Mouse (Mus musculus): Measurements from ENCODE around the gene Cbx5. TPM values are rescaled to one million over a fixed set of nuclear protein-coding genes. Genes with fewer than 3 reads are reported as not detected.

Cbx5 gene
- polyA plus RNA-seq, 1 experiment = 15.7 TPM

DNA sequence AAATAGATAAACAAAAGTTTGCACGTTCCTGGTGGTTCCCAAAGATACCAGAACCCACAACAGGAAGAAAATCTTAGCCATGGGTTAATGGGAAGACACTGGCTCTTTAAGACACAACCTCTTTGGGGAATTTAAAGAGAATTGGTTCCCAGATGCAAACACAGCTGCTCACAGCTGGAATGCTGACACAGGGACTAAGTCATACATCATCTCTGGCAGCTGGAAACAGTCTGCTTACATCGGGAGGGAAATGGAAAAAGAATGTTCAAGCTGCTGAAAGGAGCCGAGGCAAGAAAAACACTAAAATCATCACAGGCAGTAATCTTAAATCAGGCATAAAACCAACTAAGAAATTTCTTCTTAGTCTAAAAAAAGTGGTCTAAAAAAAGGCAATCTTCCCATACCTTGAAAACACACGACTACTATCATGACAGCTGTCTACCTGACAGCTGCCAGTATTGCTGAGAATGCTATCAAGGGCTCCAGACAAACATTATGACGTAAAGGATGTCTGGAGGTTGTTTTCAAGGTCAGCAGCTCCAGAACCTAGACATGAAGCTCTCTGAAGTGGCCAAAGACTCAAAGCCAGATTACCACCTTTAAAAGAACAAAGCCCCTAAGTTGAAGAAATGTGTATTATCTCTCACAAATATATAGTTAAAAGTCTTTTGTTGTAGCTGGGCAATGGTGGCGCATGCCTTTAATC, 37.4 kb downstream of the Cbx5 start:
- Histone ChIP-seq H3K27ac (ENCODE audit: control insufficient read depth, insufficient read depth, low read depth, low read length) (0 out of 2 replicates have a peak overlapping the region, but pooled peaks have one; percentile 17), H3K4me3 (ENCODE audit: control insufficient read depth, low read depth, low read length) (no peak overlapping the region), H3K36me3 (ENCODE audit: control insufficient read depth, insufficient read depth, low read length) (no peaks in the 10 kb centered on the region), H3K27me3 (ENCODE audit: control insufficient read depth, insufficient read depth, low read length) (no peaks in the 10 kb centered on the region), H3K4me1 (ENCODE audit: control insufficient read depth, insufficient read depth, low read length) (no peaks in the 10 kb centered on the region)
- TF ChIP-seq CTCF (IDR thresholded peaks at IDR 0.05; ENCODE audit: control insufficient read depth, insufficient read depth, insufficient replicate concordance, low read depth, low read length) (no peak), POLR2A (IDR thresholded peaks at IDR 0.05; ENCODE audit: control insufficient read depth, low read depth, low read length) (no peak)

DNA sequence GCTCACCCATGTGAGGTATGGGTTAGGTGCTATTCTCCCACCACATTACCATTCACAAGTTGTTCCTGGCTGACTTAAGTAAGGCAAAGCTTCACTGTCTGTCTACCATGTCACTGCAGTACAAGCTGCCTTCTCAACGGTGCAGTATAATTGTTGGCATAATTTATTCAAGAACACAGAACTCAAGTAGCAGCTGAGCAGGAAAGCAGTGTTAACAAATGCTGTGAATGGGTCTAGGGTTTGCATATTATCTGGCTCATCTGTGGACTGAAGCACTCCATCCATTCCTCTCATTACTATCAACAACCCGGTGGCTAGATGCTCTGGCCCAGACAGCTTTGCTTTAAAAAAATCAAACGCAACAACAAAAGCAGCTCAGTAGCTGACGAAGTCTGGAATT, 41.8 kb downstream of the Cbx5 start:
- Histone ChIP-seq H3K4me1 (ENCODE audit: control insufficient read depth, insufficient read depth, low read length) (no peaks in the 10 kb centered on the region), H3K36me3 (ENCODE audit: control insufficient read depth, insufficient read depth, low read length) (no peaks in the 10 kb centered on the region), H3K27me3 (ENCODE audit: control insufficient read depth, insufficient read depth, low read length) (no peaks in the 10 kb centered on the region), H3K27ac (ENCODE audit: control insufficient read depth, insufficient read depth, low read depth, low read length) (no peak overlapping the region; the same call in 1 of the 2 replicates), H3K4me3 (ENCODE audit: control insufficient read depth, low read depth, low read length) (no peak overlapping the region)
- TF ChIP-seq CTCF (IDR thresholded peaks at IDR 0.05; ENCODE audit: control insufficient read depth, insufficient read depth, insufficient replicate concordance, low read depth, low read length) (no peak), POLR2A (IDR thresholded peaks at IDR 0.05; ENCODE audit: control insufficient read depth, low read depth, low read length) (no peak)

DNA sequence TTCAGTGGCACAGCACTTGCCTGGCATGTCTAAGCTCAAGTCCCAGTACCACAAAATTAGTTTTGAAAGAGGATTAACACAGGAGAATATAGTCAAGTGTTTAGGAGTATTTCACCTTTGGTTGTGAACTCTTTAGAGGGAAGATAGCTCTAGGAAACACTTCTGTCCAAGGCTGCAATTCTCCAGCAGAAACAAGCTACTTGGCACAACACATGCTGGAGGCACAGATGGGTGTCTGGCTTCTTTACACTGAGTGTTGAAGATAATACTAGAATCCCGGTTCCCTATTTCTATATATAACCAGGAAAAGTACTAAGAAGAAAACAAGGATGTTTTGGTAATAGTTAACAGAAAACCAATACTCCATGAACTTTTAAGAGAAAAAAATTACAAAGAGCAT, 42.8 kb downstream of the Cbx5 start:
- Histone ChIP-seq H3K4me1 (ENCODE audit: control insufficient read depth, insufficient read depth, low read length) (no peaks in the 10 kb centered on the region), H3K36me3 (ENCODE audit: control insufficient read depth, insufficient read depth, low read length) (no peaks in the 10 kb centered on the region), H3K27me3 (ENCODE audit: control insufficient read depth, insufficient read depth, low read length) (no peaks in the 10 kb centered on the region), H3K27ac (ENCODE audit: control insufficient read depth, insufficient read depth, low read depth, low read length) (no peak overlapping the region), H3K4me3 (ENCODE audit: control insufficient read depth, low read depth, low read length) (no peak overlapping the region)
- no peak for TF ChIP-seq CTCF (IDR thresholded peaks at IDR 0.05; ENCODE audit: control insufficient read depth, insufficient read depth, insufficient replicate concordance, low read depth, low read length)
- TF ChIP-seq POLR2A (IDR thresholded peaks at IDR 0.05; ENCODE audit: control insufficient read depth, low read depth, low read length) = no peak

DNA sequence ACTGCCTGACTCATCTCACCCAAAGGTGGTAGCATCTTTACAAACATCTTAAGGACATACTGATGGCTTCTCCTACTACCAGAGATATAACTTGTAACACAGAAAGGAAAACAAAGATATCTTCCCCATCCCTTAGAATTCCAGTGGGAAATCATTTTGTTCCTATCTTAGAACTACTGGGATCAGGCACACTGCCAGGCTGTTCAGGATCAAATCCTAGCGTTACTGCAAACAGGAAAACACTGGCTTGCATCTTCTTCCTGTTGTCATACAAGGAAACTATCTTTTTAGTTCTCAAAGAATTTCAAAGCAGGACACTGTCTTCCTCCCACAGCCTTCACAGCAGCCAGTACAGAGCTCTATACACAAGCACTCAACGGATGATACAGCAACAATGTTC, 46.0 kb downstream of the Cbx5 start:
- H3K36me3 ChIP-seq (ENCODE audit: control insufficient read depth, insufficient read depth, low read length) = no peaks in the 10 kb centered on the region
- no peak overlapping the region for H3K4me3 ChIP-seq (ENCODE audit: control insufficient read depth, low read depth, low read length)
- H3K4me1 ChIP-seq (ENCODE audit: control insufficient read depth, insufficient read depth, low read length) = no peaks in the 10 kb centered on the region
- H3K27me3 ChIP-seq (ENCODE audit: control insufficient read depth, insufficient read depth, low read length) = no peaks in the 10 kb centered on the region
- TF ChIP-seq POLR2A (IDR thresholded peaks at IDR 0.05; ENCODE audit: control insufficient read depth, low read depth, low read length) (no peak), CTCF (IDR thresholded peaks at IDR 0.05; ENCODE audit: control insufficient read depth, insufficient read depth, insufficient replicate concordance, low read depth, low read length) (no peak)
- no peak overlapping the region for H3K27ac ChIP-seq (ENCODE audit: control insufficient read depth, insufficient read depth, low read depth, low read length)

DNA sequence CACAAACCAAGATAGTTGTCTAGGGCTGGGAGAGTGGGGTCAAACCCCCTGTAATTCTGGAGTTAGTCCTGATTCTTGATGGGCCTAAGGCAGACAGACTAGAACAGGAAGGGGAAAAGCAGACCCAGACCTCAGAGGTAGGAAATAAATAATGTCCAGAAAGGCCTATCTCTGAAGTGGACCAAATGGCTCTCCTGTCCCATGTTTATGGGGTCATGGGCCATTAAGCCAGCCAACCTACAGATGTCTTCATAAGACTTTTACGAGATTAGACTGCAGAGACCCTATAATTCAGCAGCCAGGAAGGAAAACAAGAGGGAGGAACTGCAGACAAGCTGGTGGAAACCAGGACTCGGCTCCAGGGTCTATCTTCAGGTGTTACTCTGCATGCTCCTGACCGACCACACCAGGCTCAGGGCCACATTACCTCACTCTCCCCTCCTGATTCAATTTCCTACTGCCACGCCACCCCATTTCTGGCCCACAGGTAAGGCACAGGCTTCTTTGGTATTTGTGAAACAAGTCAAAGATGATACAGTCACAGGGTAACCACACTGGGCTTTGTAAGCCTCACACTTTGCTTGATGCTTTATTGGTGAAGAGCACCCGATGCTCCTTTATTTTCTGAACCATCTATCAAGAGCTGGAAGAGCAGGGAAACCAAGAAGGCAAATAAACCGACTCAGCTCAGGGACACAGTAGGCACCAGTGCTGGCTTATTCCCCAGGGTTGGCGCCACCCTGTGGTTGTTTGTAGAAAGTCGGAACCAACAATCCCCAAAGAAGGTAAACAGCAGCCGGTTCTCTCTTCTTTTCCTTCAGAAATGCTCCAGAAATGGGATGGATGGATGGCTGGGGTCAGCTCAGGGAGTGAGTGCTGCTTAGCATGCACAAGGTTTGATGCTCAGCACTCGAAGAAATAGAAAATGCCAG, 48.8 kb downstream of the Cbx5 start:
- H3K27me3 ChIP-seq (ENCODE audit: control insufficient read depth, insufficient read depth, low read length) = no peaks in the 10 kb centered on the region
- TF ChIP-seq POLR2A (IDR thresholded peaks at IDR 0.05; ENCODE audit: control insufficient read depth, low read depth, low read length) (no peak), CTCF (IDR thresholded peaks at IDR 0.05; ENCODE audit: control insufficient read depth, insufficient read depth, insufficient replicate concordance, low read depth, low read length) (peak; percentile 58; the same call in 1 of the 2 replicates)
- H3K4me3 ChIP-seq (ENCODE audit: control insufficient read depth, low read depth, low read length) = no peak overlapping the region
- no peaks in the 10 kb centered on the region for H3K36me3 ChIP-seq (ENCODE audit: control insufficient read depth, insufficient read depth, low read length)
- no peaks in the 10 kb centered on the region for H3K4me1 ChIP-seq (ENCODE audit: control insufficient read depth, insufficient read depth, low read length)
- H3K27ac ChIP-seq (ENCODE audit: control insufficient read depth, insufficient read depth, low read depth, low read length) = no peak overlapping the region

DNA sequence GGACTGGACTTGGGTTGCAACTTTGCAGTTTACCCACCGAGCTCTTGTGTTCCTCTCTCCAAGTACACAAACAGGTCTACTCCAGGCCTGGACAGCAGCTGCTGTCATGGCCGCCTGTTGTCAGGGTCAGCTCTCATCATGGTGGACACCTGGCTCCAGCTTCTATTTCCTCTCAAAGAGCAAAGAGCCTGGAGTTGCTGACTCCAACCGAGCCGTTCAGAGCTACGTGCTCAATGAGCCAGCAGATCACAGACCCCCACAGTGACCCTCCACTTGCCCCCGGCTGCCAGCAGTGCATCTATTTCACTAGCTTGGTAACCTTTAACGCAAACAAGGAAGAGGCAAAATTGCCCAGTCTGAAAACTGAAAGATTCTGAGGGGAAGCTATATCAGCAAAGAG, 49.5 kb downstream of the Cbx5 start:
- Histone ChIP-seq H3K27me3 (ENCODE audit: control insufficient read depth, insufficient read depth, low read length) (no peaks in the 10 kb centered on the region), H3K27ac (ENCODE audit: control insufficient read depth, insufficient read depth, low read depth, low read length) (no peak overlapping the region), H3K36me3 (ENCODE audit: control insufficient read depth, insufficient read depth, low read length) (no peaks in the 10 kb centered on the region), H3K4me1 (ENCODE audit: control insufficient read depth, insufficient read depth, low read length) (no peaks in the 10 kb centered on the region), H3K4me3 (ENCODE audit: control insufficient read depth, low read depth, low read length) (no peak overlapping the region)
- TF ChIP-seq CTCF (IDR thresholded peaks at IDR 0.05; ENCODE audit: control insufficient read depth, insufficient read depth, insufficient replicate concordance, low read depth, low read length) (no peak), POLR2A (IDR thresholded peaks at IDR 0.05; ENCODE audit: control insufficient read depth, low read depth, low read length) (no peak)

DNA sequence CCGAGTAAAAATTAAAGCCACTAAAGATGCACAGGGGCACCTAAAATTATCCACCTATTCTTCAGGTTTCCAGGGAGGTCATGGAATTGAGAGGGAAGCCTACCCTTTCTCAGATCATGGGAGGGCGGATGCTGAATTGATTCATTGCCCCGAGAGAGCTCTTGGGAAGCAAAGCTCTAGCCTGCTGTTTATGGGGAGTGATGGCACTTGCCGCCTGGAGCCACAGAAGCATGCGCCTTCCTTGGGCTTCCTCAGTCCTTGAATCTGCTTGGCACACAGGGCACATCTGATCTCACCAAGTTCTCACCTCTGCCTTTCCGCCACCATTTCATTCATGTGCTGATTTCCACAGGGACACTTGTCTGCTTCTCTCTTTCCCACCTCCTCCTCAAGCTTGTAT, 51.8 kb downstream of the Cbx5 start:
- Histone ChIP-seq H3K4me1 (ENCODE audit: control insufficient read depth, insufficient read depth, low read length) (no peaks in the 10 kb centered on the region; the same call in 1 of the 2 replicates), H3K4me3 (ENCODE audit: control insufficient read depth, low read depth, low read length) (no peak overlapping the region), H3K27ac (ENCODE audit: control insufficient read depth, insufficient read depth, low read depth, low read length) (no peak overlapping the region), H3K36me3 (ENCODE audit: control insufficient read depth, insufficient read depth, low read length) (no peaks in the 10 kb centered on the region), H3K27me3 (ENCODE audit: control insufficient read depth, insufficient read depth, low read length) (no peaks in the 10 kb centered on the region; the same call in 1 of the 2 replicates)
- TF ChIP-seq POLR2A (IDR thresholded peaks at IDR 0.05; ENCODE audit: control insufficient read depth, low read depth, low read length) (no peak), CTCF (IDR thresholded peaks at IDR 0.05; ENCODE audit: control insufficient read depth, insufficient read depth, insufficient replicate concordance, low read depth, low read length) (no peak)

Measured in testis, adult 2 months (tissue).